Mouse (Mus musculus): ENCODE measurements at regions not wholly inside any gene's neighbourhood (a gene's known extent, or its start where the extent isn't known, plus 50 kb on each side); places are given as distances from the start of the nearest gene placed in this dataset.

GRCm38 (mm10) chr12:88530450-88531143, 170.2 kb downstream of the Adck1 start:
- H3K27ac ChIP-seq (replicated peaks), result no peak overlapping the region
- no peaks in the 10 kb centered on the region for H3K27me3 ChIP-seq (replicated peaks; ENCODE audit: low read depth, poor library complexity, severe bottlenecking)
- H3K9me3 ChIP-seq, result no peaks in the 10 kb centered on the region
- DNase-seq (ENCODE audit: low spot score), result no peak
- WGBS, result 64% methylated on average over 5 of the region's 5 CpGs
- no peaks in the 10 kb centered on the region for H3K36me3 ChIP-seq (replicated peaks)
- no peaks in the 10 kb centered on the region for H3K4me1 ChIP-seq
- H3K4me3 ChIP-seq, result no peak overlapping the region

- Histone ChIP-seq H3K9me3 (no peaks in the 10 kb centered on the region), H3K27ac (replicated peaks) (no peak overlapping the region), H3K36me3 (replicated peaks) (no peaks in the 10 kb centered on the region), H3K4me3 (no peak overlapping the region), H3K27me3 (replicated peaks; ENCODE audit: low read depth, poor library complexity, severe bottlenecking) (no peaks in the 10 kb centered on the region), H3K4me1 (no peaks in the 10 kb centered on the region)
- DNase-seq (ENCODE audit: low spot score), result no peak
- WGBS, result 73% methylated on average over 8 of the region's 8 CpGs
These were observed 172.1 kb downstream of the Adck1 start for GRCm38 (mm10) chr12:88532261-88532973.

- no peaks in the 10 kb centered on the region for H3K9me3 ChIP-seq
- H3K4me3 ChIP-seq, result no peak overlapping the region
- DNase-seq (ENCODE audit: low spot score), result no peak
- no peaks in the 10 kb centered on the region for H3K27me3 ChIP-seq (replicated peaks; ENCODE audit: low read depth, poor library complexity, severe bottlenecking)
- H3K36me3 ChIP-seq (replicated peaks), result no peaks in the 10 kb centered on the region
- H3K27ac ChIP-seq (replicated peaks), result no peak overlapping the region
- WGBS, result 70% methylated on average over 1 of the region's 1 CpGs
- H3K4me1 ChIP-seq, result no peaks in the 10 kb centered on the region
These were observed 170.8 kb upstream of the Nrxn3 start for GRCm38 (mm10) chr12:88551856-88552255.

GRCm38 (mm10) chr12:88555475-88555874, 167.2 kb upstream of the Nrxn3 start:
- WGBS, result 85% methylated on average over 2 of the region's 2 CpGs

GRCm38 (mm10) chr12:88558036-88558435, 164.6 kb upstream of the Nrxn3 start:
- Histone ChIP-seq H3K9me3 (no peaks in the 10 kb centered on the region), H3K36me3 (replicated peaks) (no peaks in the 10 kb centered on the region), H3K27me3 (replicated peaks; ENCODE audit: low read depth, poor library complexity, severe bottlenecking) (no peaks in the 10 kb centered on the region), H3K4me3 (no peak overlapping the region), H3K4me1 (no peaks in the 10 kb centered on the region), H3K27ac (replicated peaks) (no peak overlapping the region)
- 80% methylated on average over 3 of the region's 3 CpGs for WGBS
- DNase-seq (ENCODE audit: low spot score), result no peak

More at GRCm38 (mm10) chr12:88555475-88555874, 167.2 kb upstream of the Nrxn3 start:
- Histone ChIP-seq H3K27me3 (replicated peaks; ENCODE audit: low read depth, poor library complexity, severe bottlenecking) (no peaks in the 10 kb centered on the region), H3K27ac (replicated peaks) (no peak overlapping the region), H3K9me3 (no peaks in the 10 kb centered on the region), H3K4me3 (no peak overlapping the region), H3K4me1 (no peaks in the 10 kb centered on the region), H3K36me3 (replicated peaks) (no peaks in the 10 kb centered on the region)
- DNase-seq (ENCODE audit: low spot score), result no peak

- peak; percentile 24 for DNase-seq (ENCODE audit: low spot score)
- H3K27me3 ChIP-seq (replicated peaks; ENCODE audit: low read depth, poor library complexity, severe bottlenecking), result no peaks in the 10 kb centered on the region
- H3K4me3 ChIP-seq, result no peak overlapping the region
- H3K4me1 ChIP-seq, result peaks cover 4% of the 10 kb centered on the region; the same call in 1 of the 2 replicates
- no peak overlapping the region for H3K27ac ChIP-seq (replicated peaks)
- no peaks in the 10 kb centered on the region for H3K36me3 ChIP-seq (replicated peaks)
- H3K9me3 ChIP-seq, result no peaks in the 10 kb centered on the region
- 18% methylated on average over 8 of the region's 8 CpGs for WGBS
These were observed 142.7 kb upstream of the Nrxn3 start for GRCm38 (mm10) chr12:88579974-88580373.

- Histone ChIP-seq H3K9me3 (no peaks in the 10 kb centered on the region), H3K4me1 (no peaks in the 10 kb centered on the region), H3K36me3 (replicated peaks) (no peaks in the 10 kb centered on the region), H3K27ac (replicated peaks) (no peak overlapping the region), H3K4me3 (no peak overlapping the region), H3K27me3 (replicated peaks; ENCODE audit: low read depth, poor library complexity, severe bottlenecking) (no peaks in the 10 kb centered on the region)
- DNase-seq (ENCODE audit: low spot score), result no peak
These were observed 116.7 kb upstream of the Nrxn3 start for GRCm38 (mm10) chr12:88605939-88606338.

- Histone ChIP-seq H3K27ac (replicated peaks) (no peak overlapping the region), H3K9me3 (no peaks in the 10 kb centered on the region), H3K36me3 (replicated peaks) (no peaks in the 10 kb centered on the region), H3K4me1 (peaks cover 11% of the 10 kb centered on the region), H3K4me3 (no peak overlapping the region), H3K27me3 (replicated peaks; ENCODE audit: low read depth, poor library complexity, severe bottlenecking) (no peaks in the 10 kb centered on the region)
- WGBS, result 38% methylated on average over 2 of the region's 2 CpGs
- peak; percentile 13 for DNase-seq (ENCODE audit: low spot score)
These were observed 102.6 kb upstream of the Nrxn3 start for GRCm38 (mm10) chr12:88620084-88620483.

- no peaks in the 10 kb centered on the region for H3K9me3 ChIP-seq
- H3K4me1 ChIP-seq, result no peaks in the 10 kb centered on the region
- H3K27me3 ChIP-seq (replicated peaks; ENCODE audit: low read depth, poor library complexity, severe bottlenecking), result no peaks in the 10 kb centered on the region
- H3K27ac ChIP-seq (replicated peaks), result no peak overlapping the region
- no peak overlapping the region for H3K4me3 ChIP-seq
- H3K36me3 ChIP-seq (replicated peaks), result no peaks in the 10 kb centered on the region
- DNase-seq (ENCODE audit: low spot score), result no peak
These were observed 78.4 kb upstream of the Nrxn3 start for GRCm38 (mm10) chr12:88644281-88644680.

- H3K27ac ChIP-seq (replicated peaks), result no peak overlapping the region
- no peak overlapping the region for H3K4me3 ChIP-seq
- no peak for DNase-seq (ENCODE audit: low spot score)
- no peaks in the 10 kb centered on the region for H3K27me3 ChIP-seq (replicated peaks; ENCODE audit: low read depth, poor library complexity, severe bottlenecking)
- H3K36me3 ChIP-seq (replicated peaks), result no peaks in the 10 kb centered on the region
- no peaks in the 10 kb centered on the region for H3K9me3 ChIP-seq
- no peaks in the 10 kb centered on the region for H3K4me1 ChIP-seq
- 72% methylated on average over 3 of the region's 3 CpGs for WGBS
These were observed 70.5 kb upstream of the Nrxn3 start for GRCm38 (mm10) chr12:88652001-88652719.

Data from embryonic facial prominence, embryonic 10.5 days (tissue).